Mouse (Mus musculus): ENCODE data around the gene Kif3c. TPM values are rescaled to one million over a fixed set of nuclear protein-coding genes. Genes with fewer than 3 reads are reported as not detected.

Gene Kif3c
- polyA plus RNA-seq, 2 experiments, result 10.4 to 15.7 TPM

GRCm38 (mm10) chr12:3389394-3389793 lies 24.5 kb downstream of the Kif3c start:
- Histone ChIP-seq H3K27ac (replicated peaks; ENCODE audit: low read depth, low read length) (no peak overlapping the region), H3K4me1 (ENCODE audit: control insufficient read depth, insufficient read depth, low read length) (no peaks in the 10 kb centered on the region), H3K9me3 (ENCODE audit: control insufficient read depth, low read length) (no peaks in the 10 kb centered on the region), H3K9ac (ENCODE audit: low read depth, low read length, severe bottlenecking) (no peak overlapping the region), H3K4me2 (replicated peaks; ENCODE audit: low read depth, low read length, severe bottlenecking) (no peak overlapping the region), H3K27me3 (ENCODE audit: control insufficient read depth, insufficient read depth, low read length) (no peaks in the 10 kb centered on the region), H3K4me3 (replicated peaks; ENCODE audit: low read length) (no peak overlapping the region), H3K36me3 (ENCODE audit: control insufficient read depth, insufficient read depth, low read length) (peaks cover 54% of the 10 kb centered on the region)
- 92% methylated on average over 12 of the region's 12 CpGs for WGBS
- no peak for TF ChIP-seq POLR2A (IDR thresholded peaks at IDR 0.05; ENCODE audit: borderline replicate concordance, extremely low read depth, insufficient read depth, insufficient read length)
- DNase-seq (ENCODE audit: low spot score) (no peak), ATAC-seq (ENCODE audit: low FRiP score, low read depth) (no peak)

GRCm38 (mm10) chr12:3390071-3390470 lies 25.1 kb downstream of the Kif3c start:
- H3K9me3 ChIP-seq (ENCODE audit: control insufficient read depth, low read length), result no peaks in the 10 kb centered on the region
- ATAC-seq (ENCODE audit: low FRiP score, low read depth), result no peak
- TF ChIP-seq POLR2A (IDR thresholded peaks at IDR 0.05; ENCODE audit: borderline replicate concordance, extremely low read depth, insufficient read depth, insufficient read length), result no peak
- DNase-seq (ENCODE audit: low spot score), result no peak
- no peak overlapping the region for H3K9ac ChIP-seq (ENCODE audit: low read depth, low read length, severe bottlenecking)
- H3K4me3 ChIP-seq (replicated peaks; ENCODE audit: low read length), result no peak overlapping the region
- 86% methylated on average over 2 of the region's 2 CpGs for WGBS
- no peak overlapping the region for H3K4me2 ChIP-seq (replicated peaks; ENCODE audit: low read depth, low read length, severe bottlenecking)
- no peaks in the 10 kb centered on the region for H3K27me3 ChIP-seq (ENCODE audit: control insufficient read depth, insufficient read depth, low read length)
- no peaks in the 10 kb centered on the region for H3K4me1 ChIP-seq (ENCODE audit: control insufficient read depth, insufficient read depth, low read length)
- H3K36me3 ChIP-seq (ENCODE audit: control insufficient read depth, insufficient read depth, low read length), result peaks cover 59% of the 10 kb centered on the region
- no peak overlapping the region for H3K27ac ChIP-seq (replicated peaks; ENCODE audit: low read depth, low read length)

GRCm38 (mm10) chr12:3390577-3391262 lies 25.8 kb downstream of the Kif3c start:
- TF ChIP-seq POLR2A (IDR thresholded peaks at IDR 0.05; ENCODE audit: borderline replicate concordance, extremely low read depth, insufficient read depth, insufficient read length), result no peak
- peaks cover 61% of the 10 kb centered on the region for H3K36me3 ChIP-seq (ENCODE audit: control insufficient read depth, insufficient read depth, low read length)
- H3K27me3 ChIP-seq (ENCODE audit: control insufficient read depth, insufficient read depth, low read length), result no peaks in the 10 kb centered on the region
- no peak overlapping the region for H3K4me2 ChIP-seq (replicated peaks; ENCODE audit: low read depth, low read length, severe bottlenecking)
- no peaks in the 10 kb centered on the region for H3K4me1 ChIP-seq (ENCODE audit: control insufficient read depth, insufficient read depth, low read length)
- 40% methylated on average over 12 of the region's 12 CpGs for WGBS
- no peak overlapping the region for H3K9ac ChIP-seq (ENCODE audit: low read depth, low read length, severe bottlenecking)
- H3K4me3 ChIP-seq (replicated peaks; ENCODE audit: low read length), result no peak overlapping the region
- no peaks in the 10 kb centered on the region for H3K9me3 ChIP-seq (ENCODE audit: control insufficient read depth, low read length)
- ATAC-seq (ENCODE audit: low FRiP score, low read depth), result peak; percentile 85
- no peak overlapping the region for H3K27ac ChIP-seq (replicated peaks; ENCODE audit: low read depth, low read length)
- peak; percentile 73 for DNase-seq (ENCODE audit: low spot score)

- WGBS, result 93% methylated on average over 1 of the region's 1 CpGs
- H3K27ac ChIP-seq (replicated peaks; ENCODE audit: low read depth, low read length), result no peak overlapping the region
- TF ChIP-seq POLR2A (IDR thresholded peaks at IDR 0.05; ENCODE audit: borderline replicate concordance, extremely low read depth, insufficient read depth, insufficient read length), result no peak
- no peaks in the 10 kb centered on the region for H3K9me3 ChIP-seq (ENCODE audit: control insufficient read depth, low read length)
- no peak overlapping the region for H3K4me3 ChIP-seq (replicated peaks; ENCODE audit: low read length)
- no peaks in the 10 kb centered on the region for H3K4me1 ChIP-seq (ENCODE audit: control insufficient read depth, insufficient read depth, low read length)
- no peak overlapping the region for H3K9ac ChIP-seq (ENCODE audit: low read depth, low read length, severe bottlenecking)
- H3K27me3 ChIP-seq (ENCODE audit: control insufficient read depth, insufficient read depth, low read length), result no peaks in the 10 kb centered on the region
- peaks cover 62% of the 10 kb centered on the region for H3K36me3 ChIP-seq (ENCODE audit: control insufficient read depth, insufficient read depth, low read length)
- DNase-seq (ENCODE audit: low spot score), result no peak
- no peak overlapping the region for H3K4me2 ChIP-seq (replicated peaks; ENCODE audit: low read depth, low read length, severe bottlenecking)
- no peak for ATAC-seq (ENCODE audit: low FRiP score, low read depth)
Measured at GRCm38 (mm10) chr12:3391276-3391675, 26.3 kb downstream of the Kif3c start.

GRCm38 (mm10) chr12:3393140-3393539 lies 28.2 kb downstream of the Kif3c start:
- WGBS, result 83% methylated on average over 4 of the region's 4 CpGs
- Histone ChIP-seq H3K9me3 (ENCODE audit: control insufficient read depth, low read length) (no peaks in the 10 kb centered on the region), H3K4me2 (replicated peaks; ENCODE audit: low read depth, low read length, severe bottlenecking) (no peak overlapping the region), H3K27me3 (ENCODE audit: control insufficient read depth, insufficient read depth, low read length) (no peaks in the 10 kb centered on the region), H3K27ac (replicated peaks; ENCODE audit: low read depth, low read length) (no peak overlapping the region), H3K4me3 (replicated peaks; ENCODE audit: low read length) (no peak overlapping the region), H3K9ac (ENCODE audit: low read depth, low read length, severe bottlenecking) (no peak overlapping the region), H3K4me1 (ENCODE audit: control insufficient read depth, insufficient read depth, low read length) (no peaks in the 10 kb centered on the region), H3K36me3 (ENCODE audit: control insufficient read depth, insufficient read depth, low read length) (peaks cover 46% of the 10 kb centered on the region)
- no peak for ATAC-seq (ENCODE audit: low FRiP score, low read depth)
- no peak for TF ChIP-seq POLR2A (IDR thresholded peaks at IDR 0.05; ENCODE audit: borderline replicate concordance, extremely low read depth, insufficient read depth, insufficient read length)
- DNase-seq (ENCODE audit: low spot score), result no peak
